Mouse (Mus musculus) ES-E14 (cell line): ENCODE results near the gene Chd5.

Experiments used
- CHD2 ChIP-seq: IDR thresholded peaks from 2 replicates; pipeline ENCODE4 v1.6.1; 2014; ENCODE audit warnings: mild to moderate bottlenecking, low read depth, low read length, inconsistent platforms
- HCFC1 ChIP-seq: IDR thresholded peaks from 2 replicates; pipeline ENCODE4 v1.6.1; 2012; ENCODE audit warnings: low read length, inconsistent platforms, borderline replicate concordance; ENCODE audit not compliant: insufficient read depth
- MAFK ChIP-seq: IDR thresholded peaks from 2 replicates; pipeline ENCODE4 v1.6.1; 2014; ENCODE audit warnings: mild to moderate bottlenecking, low read depth, low read length, inconsistent platforms; ENCODE audit not compliant: insufficient read depth
- ZC3H11A ChIP-seq: IDR thresholded peaks from 2 replicates; pipeline ENCODE4 v1.6.1; 2012; ENCODE audit warnings: low read depth, mild to moderate bottlenecking, inconsistent platforms, low read length, borderline replicate concordance

DNA sequence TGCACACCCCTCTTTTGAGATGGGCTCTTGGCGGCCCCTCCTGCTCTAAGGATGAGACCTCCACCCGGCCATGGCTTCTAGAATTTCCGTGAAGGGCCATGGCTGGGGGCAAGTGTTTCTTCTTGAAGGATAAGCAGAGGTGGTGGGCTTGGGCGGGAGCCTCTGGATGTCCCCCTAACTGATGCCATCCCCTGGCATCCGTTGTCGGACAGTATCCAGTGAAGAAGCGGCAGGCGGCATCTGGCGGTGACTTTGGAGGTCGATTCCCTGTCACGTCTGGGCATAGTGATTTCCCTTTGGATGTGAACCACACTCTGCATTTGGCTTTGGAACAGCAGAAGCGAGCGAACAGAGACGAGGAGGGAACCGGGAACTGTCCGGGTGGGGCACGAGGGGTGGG is 54.2 kb downstream of the Chd5 start:
- TF ChIP-seq MAFK (no peak), CHD2 (no peak), HCFC1 (no peak), ZC3H11A (no peak)
